Mouse (Mus musculus): Measurements from ENCODE around the gene Chrne.

The Chrne gene

DNA sequence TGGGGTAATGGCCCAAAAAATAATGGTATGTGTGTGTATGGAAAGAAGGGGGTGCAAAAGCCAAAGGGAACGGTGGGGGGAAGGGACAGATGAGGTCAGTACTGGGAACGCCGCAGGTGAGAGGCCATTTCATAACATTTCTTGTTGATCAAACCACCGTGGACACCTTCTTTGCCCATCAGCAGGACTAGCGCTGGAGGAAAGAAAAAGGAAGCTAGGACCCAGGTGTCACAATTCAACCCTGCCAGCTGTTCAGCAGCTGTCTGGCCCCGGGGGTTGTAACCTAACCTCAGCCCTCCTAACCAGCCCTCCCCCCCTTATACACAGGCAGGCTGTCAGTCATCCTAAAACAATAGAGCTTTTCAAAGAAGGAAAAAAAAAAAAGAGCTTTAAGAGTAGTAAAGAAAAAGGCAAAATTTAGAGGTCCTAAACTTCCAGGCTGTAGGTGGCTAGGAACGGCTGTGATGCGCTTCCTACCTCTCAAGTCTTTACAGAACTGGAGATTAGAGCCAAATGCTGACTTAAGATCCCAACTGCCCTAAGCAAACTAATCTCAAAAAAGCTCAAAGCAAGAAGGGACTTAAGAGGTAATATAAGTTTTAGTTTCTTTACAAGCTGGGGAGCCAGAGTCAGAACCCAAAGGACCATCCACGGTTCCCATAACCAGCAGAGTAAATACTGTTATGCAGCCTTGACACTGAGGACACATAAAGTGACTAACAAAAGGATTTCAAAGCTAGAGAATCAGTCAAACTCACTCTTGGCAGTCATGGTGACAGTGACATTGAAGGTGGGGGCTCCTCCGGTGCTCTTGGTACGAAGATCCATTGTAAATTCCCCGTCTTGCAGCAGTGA lies 33.2 kb upstream of the Chrne start:
- peak; percentile 55 for DNase-seq (ENCODE audit: low read depth)

DNA sequence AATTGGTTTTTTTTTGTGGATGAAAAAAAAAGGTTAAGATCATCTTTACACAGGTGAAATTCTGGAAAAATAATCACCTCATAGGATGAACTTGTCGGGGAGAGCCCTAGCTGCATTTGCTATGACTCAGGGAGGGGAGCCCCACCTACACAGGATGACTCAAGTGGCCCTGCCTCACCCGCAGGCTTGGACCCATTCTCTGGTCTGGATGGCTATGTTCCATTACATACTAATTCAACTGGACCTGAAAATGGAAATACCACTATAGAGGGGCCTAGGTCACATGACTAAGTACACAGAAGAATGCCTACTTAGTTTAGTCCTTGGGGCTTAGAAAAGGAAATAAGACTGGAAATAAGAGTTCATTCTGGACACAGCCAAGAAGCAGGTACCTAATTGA lies 32.4 kb upstream of the Chrne start:
- peak; percentile 85 for DNase-seq (ENCODE audit: low read depth)

- DNase-seq (ENCODE audit: low read depth) = no peak
Observed at GRCm38 (mm10) chr11:70650322-70651175, 31.5 kb upstream of the Chrne start.

GRCm38 (mm10) chr11:70649185-70649734 lies 30.2 kb upstream of the Chrne start:
- DNase-seq (ENCODE audit: low read depth) = no peak

DNA sequence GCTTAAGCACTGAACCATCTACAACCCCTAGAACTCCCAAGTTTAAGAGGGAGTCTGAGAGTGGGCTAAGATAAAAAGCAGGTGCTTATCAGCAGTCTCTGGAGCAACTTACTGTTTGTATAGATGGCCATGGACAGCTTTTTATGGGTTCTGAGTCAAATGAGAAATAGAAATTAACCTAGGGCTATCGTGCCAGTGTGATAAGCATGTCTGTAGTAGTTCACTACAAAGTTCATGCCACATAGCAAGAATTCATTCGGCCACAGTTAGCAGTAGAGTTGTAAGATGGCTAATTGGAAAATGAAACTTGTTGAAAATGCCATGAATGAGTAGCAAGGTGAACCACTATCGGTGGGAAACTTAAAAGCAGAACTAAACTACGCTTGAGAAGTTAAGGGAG lies 29.5 kb upstream of the Chrne start:
- no peak for DNase-seq (ENCODE audit: low read depth)

GRCm38 (mm10) chr11:70647716-70648420 lies 28.9 kb upstream of the Chrne start:
- DNase-seq (ENCODE audit: low read depth) = peak; percentile 52

DNA sequence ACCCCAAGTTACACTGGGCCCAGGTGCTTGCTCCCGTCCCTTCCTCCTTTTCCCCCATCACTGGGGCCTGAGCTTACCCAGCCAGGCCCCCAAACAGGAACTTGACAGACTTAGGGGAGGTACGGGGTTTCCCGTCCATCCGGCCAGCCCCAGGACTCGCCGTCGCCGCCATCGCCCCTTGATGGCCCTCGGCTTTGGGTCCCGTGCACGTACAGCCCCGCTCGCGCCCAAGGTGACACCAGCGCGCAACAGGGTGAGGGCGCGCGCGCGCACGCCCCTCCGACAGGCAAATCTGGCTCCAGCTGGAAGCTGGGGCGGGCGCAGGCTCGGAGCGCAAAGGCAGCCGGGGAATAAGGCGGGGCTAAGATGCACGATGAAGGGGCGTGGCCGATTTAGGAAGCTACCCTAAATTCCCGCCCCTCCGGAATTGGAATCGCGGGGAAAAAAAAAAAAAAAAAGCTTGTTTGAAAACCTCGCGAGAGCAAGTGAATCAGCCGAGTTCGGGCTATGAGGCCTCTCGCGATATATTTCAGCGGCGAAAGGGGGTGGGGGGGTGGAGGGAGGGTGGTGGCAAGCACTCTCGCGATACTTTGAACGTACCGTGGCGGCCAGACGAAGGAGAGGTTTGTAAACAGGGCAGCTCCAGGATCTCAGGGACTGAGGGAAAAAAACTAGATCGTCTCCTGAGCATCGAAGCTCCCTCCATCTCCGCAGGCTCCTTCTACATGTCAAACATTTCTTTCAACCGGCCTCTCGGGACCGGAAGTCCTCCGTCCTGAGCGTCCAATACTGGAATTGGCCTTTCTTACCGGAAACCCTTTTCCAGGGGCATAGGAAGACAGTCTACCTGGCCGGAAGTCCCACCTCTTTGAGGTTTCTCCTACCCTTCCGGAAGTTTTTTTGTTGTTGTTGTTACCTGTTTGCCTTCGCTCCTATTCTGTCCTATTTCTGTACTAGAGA lies 28.0 kb upstream of the Chrne start, which contains the start of the genes Rnf167 and Slc25a11:
Rnf167 (plus strand) TSS at position 545 of the 960 bp plus-strand sequence.
Slc25a11 (minus strand) TSS at position 789 of the 960 bp plus-strand sequence.
- DNase-seq (ENCODE audit: low read depth) = peak; percentile 99

- peak; percentile 52 for DNase-seq (ENCODE audit: low read depth)
Observed at GRCm38 (mm10) chr11:70646259-70646555, 27.2 kb upstream of the Chrne start.

- DNase-seq (ENCODE audit: low read depth) = no peak
Observed at GRCm38 (mm10) chr11:70645461-70646258, 26.6 kb upstream of the Chrne start.

GRCm38 (mm10) chr11:70644564-70645103 lies 25.6 kb upstream of the Chrne start:
- DNase-seq (ENCODE audit: low read depth) = no peak

DNA sequence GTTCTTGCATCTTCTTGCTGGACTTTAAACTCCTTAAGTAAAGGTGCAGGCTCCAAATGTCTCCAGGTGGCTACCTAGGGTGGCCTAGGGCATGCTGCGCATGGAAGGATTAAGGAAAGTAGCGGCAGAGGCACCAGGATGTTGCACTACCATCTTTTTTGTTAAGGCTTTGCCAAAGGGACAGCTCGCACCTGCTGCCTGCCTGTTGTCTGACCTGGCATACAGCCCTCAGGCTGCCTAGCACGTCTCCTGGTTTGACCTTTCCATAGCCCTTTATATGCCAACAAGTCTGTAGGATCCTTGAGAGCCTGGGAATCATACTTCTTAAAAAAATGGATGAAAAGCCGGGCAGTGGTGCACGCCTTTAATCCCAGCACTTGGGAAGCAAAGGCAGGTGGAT lies 24.0 kb upstream of the Chrne start:
- DNase-seq (ENCODE audit: low read depth) = no peak

DNA sequence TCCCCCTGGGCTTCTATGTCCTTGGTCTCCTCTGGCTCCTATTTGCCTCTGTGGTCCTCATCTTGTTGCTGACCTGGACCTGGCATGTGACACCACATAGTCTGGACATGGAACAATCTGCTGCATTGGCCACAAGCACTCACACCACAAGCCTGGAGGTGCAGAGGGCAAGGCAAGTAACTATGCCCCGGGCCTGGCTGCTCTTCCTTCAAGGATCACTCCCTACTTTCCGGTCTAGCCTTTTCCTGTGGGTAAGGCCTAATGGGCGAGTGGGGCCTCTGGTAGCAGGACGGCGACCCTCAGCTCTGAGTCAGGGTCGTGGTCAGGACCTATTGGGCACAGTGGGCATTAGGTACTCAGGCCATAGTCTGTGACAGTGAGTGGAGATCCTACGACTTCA lies 22.2 kb upstream of the Chrne start:
- DNase-seq (ENCODE audit: low read depth) = no peak

DNA sequence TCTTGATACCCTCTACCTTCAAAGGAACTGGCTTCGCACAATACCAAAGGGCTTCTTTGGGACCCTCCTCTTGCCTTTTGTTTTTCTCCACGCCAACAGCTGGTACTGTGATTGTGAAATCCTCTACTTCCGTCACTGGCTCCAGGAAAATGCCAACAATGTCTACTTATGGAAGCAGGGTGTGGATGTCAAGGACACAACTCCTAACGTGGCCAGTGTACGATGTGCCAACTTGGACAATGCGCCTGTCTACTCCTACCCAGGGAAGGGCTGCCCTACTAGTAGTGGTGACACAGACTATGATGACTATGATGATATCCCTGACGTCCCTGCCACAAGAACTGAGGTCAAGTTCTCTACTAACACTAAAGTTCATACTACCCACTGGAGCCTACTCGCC lies 21.0 kb upstream of the Chrne start:
- no peak for DNase-seq (ENCODE audit: low read depth)

GRCm38 (mm10) chr11:70638714-70639278 lies 19.8 kb upstream of the Chrne start, which contains the start of gene Gp1ba:
Gp1ba (plus strand) TSS chr11:70639122.
- no peak for DNase-seq (ENCODE audit: low read depth)

DNA sequence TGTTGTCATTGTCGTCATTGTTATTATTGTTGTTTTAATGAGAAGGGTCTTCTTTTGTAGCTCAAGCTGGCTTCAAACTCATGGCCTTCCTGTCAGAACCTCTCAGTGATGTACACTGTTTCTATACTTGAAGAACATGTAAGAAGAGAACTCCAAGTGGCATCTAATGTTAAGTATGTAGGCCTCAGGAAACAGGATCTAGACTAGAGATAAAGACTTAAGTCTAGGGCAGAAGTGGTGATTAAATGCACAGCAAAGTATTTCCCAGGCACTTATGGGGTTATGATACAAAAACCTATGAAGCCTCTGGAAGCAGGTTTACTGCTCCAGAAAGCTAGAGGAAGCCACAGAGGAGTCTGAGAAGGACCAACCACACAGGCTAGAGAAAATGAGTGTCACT lies 19.3 kb upstream of the Chrne start:
- no peak for DNase-seq (ENCODE audit: low read depth)

GRCm38 (mm10) chr11:70637764-70638163 lies 18.7 kb upstream of the Chrne start:
- DNase-seq (ENCODE audit: low read depth) = no peak

DNA sequence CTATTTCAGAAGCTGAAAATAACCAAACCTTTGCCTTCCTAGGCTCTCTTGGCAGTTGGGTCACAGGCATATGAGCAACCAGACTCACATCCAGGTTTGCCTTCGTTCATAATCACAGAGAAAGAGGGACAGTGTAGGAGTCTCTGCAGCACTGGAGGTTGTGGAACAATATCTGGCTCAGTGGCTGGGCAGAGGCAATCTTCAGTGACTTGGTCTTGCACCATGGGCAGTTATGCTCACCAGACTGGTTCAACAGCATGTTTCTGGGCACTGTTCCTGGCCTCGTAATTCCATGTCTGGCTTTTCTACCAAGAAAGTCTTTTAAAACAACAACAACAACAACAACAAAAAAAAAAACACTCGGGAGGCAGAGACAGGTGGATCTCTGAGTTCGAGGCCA lies 16.6 kb upstream of the Chrne start:
- no peak for DNase-seq (ENCODE audit: low read depth)

DNA sequence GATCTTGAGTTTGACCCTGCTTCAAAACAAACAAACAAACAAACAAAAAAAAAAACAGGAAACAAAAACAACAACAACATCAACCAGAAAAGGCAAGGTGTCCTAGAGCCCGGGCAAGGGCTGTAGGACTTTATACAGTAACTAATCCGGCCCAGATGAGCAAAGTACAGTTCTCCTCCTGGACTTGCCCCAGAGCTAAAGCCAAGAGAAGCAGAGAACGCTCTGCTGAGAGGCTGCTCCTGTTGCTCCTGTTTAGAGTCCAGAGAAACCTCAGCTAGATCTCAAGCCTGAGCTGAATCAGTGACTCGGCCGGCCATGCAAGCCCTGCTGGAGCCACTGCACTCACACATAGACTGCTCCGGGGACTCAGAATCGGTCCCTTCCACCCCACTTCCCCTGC lies 11.1 kb upstream of the Chrne start:
- DNase-seq (ENCODE audit: low read depth) = no peak

GRCm38 (mm10) chr11:70629557-70629956 lies 10.5 kb upstream of the Chrne start:
- peak; percentile 75 for DNase-seq (ENCODE audit: low read depth)

All from NIH3T3 (cell line).